Mouse (Mus musculus): ENCODE data around the gene Cyp26c1. TPM values are rescaled to one million over a fixed set of nuclear protein-coding genes. Genes with fewer than 3 reads are reported as not detected.

Cyp26c1 gene
- polyA plus RNA-seq, 1 experiment from 2014 or later, result not detected

DNA sequence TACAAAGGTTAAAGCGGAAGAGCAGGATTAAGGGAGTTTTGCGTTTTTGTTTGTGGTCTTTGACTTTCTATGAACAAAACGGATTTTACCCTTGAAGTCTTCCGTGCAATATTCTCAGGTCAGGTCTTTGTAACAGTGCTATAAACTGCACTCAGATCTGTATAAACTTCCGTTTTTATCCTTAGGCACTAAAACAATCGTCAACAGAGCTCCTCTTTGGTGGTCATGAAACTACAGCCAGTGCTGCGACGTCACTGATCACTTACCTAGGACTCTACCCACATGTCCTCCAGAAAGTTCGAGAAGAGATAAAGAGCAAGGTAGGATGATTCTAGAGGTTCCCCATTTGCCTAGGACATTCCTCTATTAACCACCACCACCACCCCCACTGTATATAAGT, 14.3 kb downstream of the Cyp26c1 start:
- WGBS, result 27% methylated on average over 9 of the region's 9 CpGs

DNA sequence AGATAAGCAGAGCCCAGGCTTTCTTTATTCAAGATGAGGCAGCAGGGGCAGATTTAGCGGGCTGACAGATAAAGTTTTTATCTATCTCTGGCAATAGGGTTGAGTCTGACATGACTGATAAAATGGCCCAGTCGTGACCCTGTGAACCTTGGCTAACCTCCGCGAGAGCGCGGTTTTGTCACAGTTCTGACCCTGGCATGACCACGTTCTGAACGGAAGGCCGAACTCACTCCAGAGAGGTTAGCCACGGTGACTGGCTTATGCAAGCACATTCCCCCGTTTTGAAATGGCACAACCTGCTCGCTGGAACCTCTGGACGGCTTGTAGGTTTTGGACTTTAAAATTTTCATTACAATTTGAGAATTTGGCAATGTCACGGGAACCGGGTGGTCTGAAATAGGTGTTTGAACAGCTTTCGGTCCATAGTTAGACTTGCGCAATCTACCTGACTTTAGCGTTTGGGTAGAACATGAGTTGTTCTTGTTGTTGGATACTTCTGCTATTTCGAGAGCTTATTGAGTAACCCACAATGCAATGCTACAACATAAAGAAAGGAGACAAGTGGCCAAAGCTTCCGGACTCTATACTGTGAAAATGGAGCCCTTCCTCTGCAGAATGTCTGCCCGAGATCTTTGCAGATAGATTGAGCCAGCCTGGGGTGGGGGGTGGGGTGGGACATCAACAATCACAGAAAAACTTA, 17.1 kb downstream of the Cyp26c1 start:
- H3K9me3 ChIP-seq, result no peaks in the 10 kb centered on the region
- H3K4me2 ChIP-seq, result no peak overlapping the region
- H3K36me3 ChIP-seq, result no peaks in the 10 kb centered on the region
- H3K4me3 ChIP-seq, result no peak overlapping the region
- H3K27me3 ChIP-seq (replicated peaks), result peaks cover 84% of the 10 kb centered on the region
- whole genome bisulfite sequencing, result 36% methylated on average over 21 of the region's 21 CpGs
- no peak overlapping the region for H3K9ac ChIP-seq
- ATAC-seq (ENCODE audit: extremely low read depth, insufficient number of reproducible peaks, low FRiP score, low TSS enrichment), result no peak
- no peak overlapping the region for H3K27ac ChIP-seq (replicated peaks)
- peaks cover 21% of the 10 kb centered on the region for H3K4me1 ChIP-seq

More for the DNA sequence above, 14.3 kb downstream of the Cyp26c1 start:
- ATAC-seq (ENCODE audit: extremely low read depth, insufficient number of reproducible peaks, low FRiP score, low TSS enrichment), result no peak
- H3K36me3 ChIP-seq, result no peaks in the 10 kb centered on the region
- no peak overlapping the region for H3K4me2 ChIP-seq
- no peak overlapping the region for H3K27ac ChIP-seq (replicated peaks)
- H3K9ac ChIP-seq, result no peak overlapping the region
- peaks cover 42% of the 10 kb centered on the region for H3K4me1 ChIP-seq
- H3K9me3 ChIP-seq, result no peaks in the 10 kb centered on the region
- peaks cover 97% of the 10 kb centered on the region for H3K27me3 ChIP-seq (replicated peaks)
- no peak overlapping the region for H3K4me3 ChIP-seq

DNA sequence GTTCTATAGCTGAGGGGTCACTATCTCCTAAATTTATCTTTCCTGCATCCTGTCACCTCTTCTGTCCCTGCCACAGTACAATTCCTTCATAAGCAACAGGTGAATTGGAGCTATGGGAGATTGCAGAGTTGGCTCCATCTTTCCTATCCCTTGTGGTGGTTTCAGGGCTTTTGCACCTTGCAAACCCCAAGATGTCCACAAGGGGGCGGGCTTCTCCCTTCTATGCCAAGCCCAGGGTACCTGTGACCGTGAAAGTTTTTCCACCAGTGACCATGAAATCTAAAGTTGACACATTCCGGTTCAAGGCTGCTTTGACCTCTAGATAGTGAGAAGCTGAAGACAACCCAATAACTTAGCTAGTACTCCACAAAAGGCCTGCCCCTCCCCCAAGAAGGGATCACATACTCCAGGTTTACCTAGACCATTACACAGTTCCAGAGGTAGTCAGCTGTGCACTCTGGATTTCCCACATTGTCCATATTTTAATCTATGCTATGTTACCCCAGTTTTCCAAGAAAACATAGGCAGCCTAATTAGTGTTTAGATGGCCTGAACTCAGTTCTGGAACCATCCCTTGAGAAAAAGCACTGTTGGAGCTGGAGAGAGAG, 18.6 kb downstream of the Cyp26c1 start:
- H3K4me3 ChIP-seq, result no peak overlapping the region
- H3K9ac ChIP-seq, result no peak overlapping the region
- peaks cover 69% of the 10 kb centered on the region for H3K27me3 ChIP-seq (replicated peaks)
- no peak overlapping the region for H3K4me2 ChIP-seq
- H3K4me1 ChIP-seq, result peaks cover 7% of the 10 kb centered on the region
- no peaks in the 10 kb centered on the region for H3K9me3 ChIP-seq
- H3K36me3 ChIP-seq, result no peaks in the 10 kb centered on the region
- ATAC-seq (ENCODE audit: extremely low read depth, insufficient number of reproducible peaks, low FRiP score, low TSS enrichment), result no peak
- WGBS, result 4% methylated on average over 3 of the region's 3 CpGs
- no peak overlapping the region for H3K27ac ChIP-seq (replicated peaks)

DNA sequence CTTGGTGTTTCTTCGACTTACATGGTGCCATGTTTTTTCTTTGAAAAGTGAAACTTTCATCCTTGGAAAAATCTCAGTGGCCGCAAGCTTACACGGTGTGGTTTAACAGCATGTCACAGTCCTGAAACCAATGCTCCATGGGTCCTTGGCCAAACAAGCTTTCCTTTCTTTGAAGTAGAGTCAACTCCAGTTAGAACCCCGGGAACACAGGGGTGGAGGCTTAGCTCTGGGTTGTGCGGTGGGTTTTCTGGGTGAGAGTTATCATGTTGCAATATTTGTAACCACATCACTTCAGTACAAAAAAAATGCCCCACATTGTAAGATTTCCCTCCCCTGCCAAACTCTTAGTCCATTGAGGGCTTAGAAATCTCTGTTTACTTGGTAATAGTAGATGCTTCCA, 20.3 kb downstream of the Cyp26c1 start:
- H3K36me3 ChIP-seq, result no peaks in the 10 kb centered on the region
- 83% methylated on average over 5 of the region's 5 CpGs for WGBS
- H3K4me2 ChIP-seq, result no peak overlapping the region
- H3K4me3 ChIP-seq, result no peak overlapping the region
- 0 out of 2 replicates have a peak, but pooled peaks cover 5% of the 10 kb centered on the region for H3K4me1 ChIP-seq
- H3K9me3 ChIP-seq, result no peaks in the 10 kb centered on the region
- H3K27ac ChIP-seq (replicated peaks), result no peak overlapping the region
- no peak for ATAC-seq (ENCODE audit: extremely low read depth, insufficient number of reproducible peaks, low FRiP score, low TSS enrichment)
- no peak overlapping the region for H3K9ac ChIP-seq
- peaks cover 52% of the 10 kb centered on the region for H3K27me3 ChIP-seq (replicated peaks)

DNA sequence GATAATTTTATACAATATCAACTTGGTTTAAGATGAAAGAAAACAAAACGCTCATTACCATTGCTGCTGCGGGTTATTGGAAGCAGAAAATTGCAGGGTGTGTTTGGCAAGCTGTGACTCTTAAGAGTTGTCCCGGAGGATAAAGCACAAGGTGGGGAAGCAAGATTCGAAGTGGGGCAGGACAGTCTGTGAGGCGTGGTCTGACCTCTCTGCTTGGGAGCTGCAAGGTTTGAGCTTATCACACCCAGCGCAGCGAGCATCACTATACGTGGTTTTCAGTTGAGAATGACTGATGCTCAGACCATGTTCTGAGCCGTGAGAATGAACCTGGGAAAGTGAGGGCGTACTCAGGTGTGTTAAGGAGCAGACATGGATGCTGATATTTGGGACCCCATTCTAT, 29.3 kb downstream of the Cyp26c1 start:
- Histone ChIP-seq H3K4me3 (no peak overlapping the region), H3K9me3 (no peaks in the 10 kb centered on the region), H3K4me1 (no peaks in the 10 kb centered on the region), H3K9ac (no peak overlapping the region), H3K27ac (replicated peaks) (no peak overlapping the region), H3K27me3 (replicated peaks) (no peaks in the 10 kb centered on the region), H3K4me2 (no peak overlapping the region), H3K36me3 (no peaks in the 10 kb centered on the region)
- ATAC-seq (ENCODE audit: extremely low read depth, insufficient number of reproducible peaks, low FRiP score, low TSS enrichment), result no peak
- WGBS, result 55% methylated on average over 10 of the region's 10 CpGs

DNA sequence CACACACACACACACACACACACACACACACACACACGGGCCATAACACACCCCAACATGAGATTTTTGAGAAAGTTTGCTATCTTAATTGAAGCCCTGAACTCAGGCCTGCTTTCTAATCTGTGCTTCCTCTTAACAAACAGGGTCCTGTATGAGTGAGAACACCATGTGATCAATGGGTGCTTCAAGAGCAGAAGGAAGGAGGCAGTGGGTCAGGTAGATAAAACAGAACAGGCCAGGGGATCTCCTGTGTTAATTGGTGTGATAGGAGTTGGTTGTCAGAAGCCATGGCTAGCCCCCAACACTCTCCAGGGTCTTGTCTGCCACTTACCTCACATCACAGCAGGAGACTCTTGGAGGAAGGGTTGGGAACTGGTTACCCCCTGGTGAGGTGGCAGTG, 30.6 kb downstream of the Cyp26c1 start:
- Histone ChIP-seq H3K4me2 (no peak overlapping the region), H3K9me3 (no peaks in the 10 kb centered on the region), H3K27ac (replicated peaks) (no peak overlapping the region), H3K36me3 (no peaks in the 10 kb centered on the region), H3K27me3 (replicated peaks) (no peaks in the 10 kb centered on the region), H3K4me3 (no peak overlapping the region), H3K4me1 (no peaks in the 10 kb centered on the region), H3K9ac (no peak overlapping the region)
- WGBS, result 32% methylated on average over 1 of the region's 1 CpGs
- no peak for ATAC-seq (ENCODE audit: extremely low read depth, insufficient number of reproducible peaks, low FRiP score, low TSS enrichment)

DNA sequence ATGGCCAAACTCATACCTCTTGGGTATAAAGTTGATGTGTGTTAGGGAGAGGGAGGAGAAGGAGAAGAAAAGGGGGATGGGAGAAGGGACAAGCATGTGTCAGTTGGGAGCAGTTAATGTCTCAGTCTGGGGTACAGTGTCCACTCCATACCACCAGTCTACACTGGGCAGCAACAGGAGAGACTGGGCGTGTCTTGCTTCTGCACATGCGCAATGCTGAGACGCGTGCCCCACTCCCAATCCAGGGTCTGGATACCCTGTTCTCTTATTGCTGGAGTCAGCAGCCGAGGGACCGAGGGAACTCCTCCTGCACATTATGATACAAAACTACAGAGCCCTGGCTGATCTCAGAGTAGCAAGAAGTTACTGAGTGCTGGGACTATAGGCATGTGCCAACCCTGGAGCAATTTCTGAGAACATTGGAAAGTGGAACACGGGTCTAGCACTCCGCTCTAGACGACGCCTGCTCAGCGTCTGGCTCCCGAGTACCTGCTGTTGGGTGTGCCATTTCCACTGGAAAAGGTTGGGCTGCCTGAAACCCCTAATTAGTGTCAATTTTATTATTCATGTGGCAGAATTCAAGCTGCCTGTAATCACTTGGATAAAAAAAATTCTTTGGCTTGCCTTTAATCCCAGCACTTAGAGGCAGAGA, 31.3 kb downstream of the Cyp26c1 start:
- WGBS, result 74% methylated on average over 12 of the region's 12 CpGs
- Histone ChIP-seq H3K36me3 (no peaks in the 10 kb centered on the region), H3K27me3 (replicated peaks) (no peaks in the 10 kb centered on the region), H3K4me3 (no peak overlapping the region), H3K9ac (no peak overlapping the region), H3K4me2 (no peak overlapping the region), H3K27ac (replicated peaks) (no peak overlapping the region), H3K4me1 (no peaks in the 10 kb centered on the region), H3K9me3 (no peaks in the 10 kb centered on the region)
- ATAC-seq (ENCODE audit: extremely low read depth, insufficient number of reproducible peaks, low FRiP score, low TSS enrichment), result no peak

DNA sequence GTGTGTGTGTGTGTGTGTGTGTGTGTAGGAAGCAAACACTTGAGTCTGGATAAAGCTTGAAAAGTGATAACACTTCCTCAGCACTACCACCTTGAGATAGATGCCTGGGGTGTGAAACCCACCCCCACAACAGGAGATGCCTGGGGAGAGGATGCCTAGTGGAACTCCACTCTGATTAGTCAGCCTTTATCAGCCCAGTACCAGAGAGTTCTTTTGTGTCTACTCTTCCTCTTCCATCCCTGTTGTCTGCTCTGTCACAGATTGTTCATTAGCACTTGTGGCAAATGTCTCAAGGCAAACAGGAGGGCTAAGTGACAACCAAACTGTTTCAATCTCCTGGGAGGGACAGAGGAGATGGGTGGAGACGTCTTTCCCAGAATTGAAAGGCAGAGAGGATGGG, 33.8 kb downstream of the Cyp26c1 start:
- no peak overlapping the region for H3K27ac ChIP-seq (replicated peaks)
- no peak overlapping the region for H3K9ac ChIP-seq
- H3K4me2 ChIP-seq, result no peak overlapping the region
- H3K4me3 ChIP-seq, result no peak overlapping the region
- no peaks in the 10 kb centered on the region for H3K4me1 ChIP-seq
- no peaks in the 10 kb centered on the region for H3K9me3 ChIP-seq
- no peaks in the 10 kb centered on the region for H3K27me3 ChIP-seq (replicated peaks)
- no peak for ATAC-seq (ENCODE audit: extremely low read depth, insufficient number of reproducible peaks, low FRiP score, low TSS enrichment)
- H3K36me3 ChIP-seq, result no peaks in the 10 kb centered on the region
- 12% methylated on average over 1 of the region's 1 CpGs for WGBS

DNA sequence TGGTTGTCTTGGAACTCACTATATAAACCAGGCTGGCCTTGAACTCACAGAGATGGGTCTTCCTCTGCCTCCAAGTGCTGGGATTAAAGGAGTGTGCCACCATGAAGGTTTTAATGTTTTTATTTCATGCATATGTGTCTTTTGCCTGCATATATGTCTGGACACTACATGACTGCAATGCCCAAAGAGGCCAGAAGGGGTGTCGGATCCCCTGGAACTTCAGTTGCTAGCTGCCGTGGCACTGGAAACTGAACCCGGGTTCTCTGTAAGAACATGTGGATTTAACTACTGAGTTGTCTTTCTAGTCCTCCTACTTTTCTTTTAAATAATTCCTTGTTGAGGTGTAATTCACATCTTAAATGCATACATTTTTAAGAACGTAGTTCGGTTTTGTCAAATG, 39.2 kb downstream of the Cyp26c1 start:
- Histone ChIP-seq H3K36me3 (no peaks in the 10 kb centered on the region), H3K9me3 (0 out of 2 replicates have a peak, but pooled peaks cover 3% of the 10 kb centered on the region), H3K4me3 (no peak overlapping the region), H3K4me2 (no peak overlapping the region), H3K9ac (no peak overlapping the region), H3K27ac (replicated peaks) (no peak overlapping the region), H3K27me3 (replicated peaks) (no peaks in the 10 kb centered on the region; the same call in 1 of the 2 replicates), H3K4me1 (no peaks in the 10 kb centered on the region)
- 94% methylated on average over 5 of the region's 5 CpGs for WGBS
- no peak for ATAC-seq (ENCODE audit: extremely low read depth, insufficient number of reproducible peaks, low FRiP score, low TSS enrichment)

DNA sequence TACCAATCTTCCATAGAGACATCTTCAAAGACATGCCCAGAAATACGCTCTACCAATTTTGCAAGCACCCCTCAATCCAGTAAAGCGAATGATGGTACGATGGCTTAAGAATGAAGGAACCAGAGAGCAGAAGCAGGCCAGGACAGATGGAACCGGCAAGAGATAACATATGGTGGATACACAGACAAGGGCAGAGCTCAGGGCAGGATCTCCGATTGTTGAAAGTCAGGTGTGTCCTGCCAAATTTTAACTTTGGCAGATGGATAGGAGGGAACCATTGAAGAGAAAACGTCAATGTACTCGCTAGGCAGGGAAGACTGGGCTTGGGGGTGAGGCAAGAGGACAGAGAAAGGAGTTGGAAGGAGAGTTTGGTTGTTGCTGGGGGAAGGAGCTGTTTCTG, 41.2 kb downstream of the Cyp26c1 start:
- no peak overlapping the region for H3K4me3 ChIP-seq
- ATAC-seq (ENCODE audit: extremely low read depth, insufficient number of reproducible peaks, low FRiP score, low TSS enrichment), result no peak
- H3K27me3 ChIP-seq (replicated peaks), result no peaks in the 10 kb centered on the region; the same call in 1 of the 2 replicates
- H3K4me1 ChIP-seq, result no peaks in the 10 kb centered on the region
- H3K9ac ChIP-seq, result no peak overlapping the region
- H3K4me2 ChIP-seq, result no peak overlapping the region
- 0 out of 2 replicates have a peak, but pooled peaks cover 3% of the 10 kb centered on the region for H3K9me3 ChIP-seq
- WGBS, result 78% methylated on average over 7 of the region's 7 CpGs
- no peak overlapping the region for H3K27ac ChIP-seq (replicated peaks)
- no peaks in the 10 kb centered on the region for H3K36me3 ChIP-seq

DNA sequence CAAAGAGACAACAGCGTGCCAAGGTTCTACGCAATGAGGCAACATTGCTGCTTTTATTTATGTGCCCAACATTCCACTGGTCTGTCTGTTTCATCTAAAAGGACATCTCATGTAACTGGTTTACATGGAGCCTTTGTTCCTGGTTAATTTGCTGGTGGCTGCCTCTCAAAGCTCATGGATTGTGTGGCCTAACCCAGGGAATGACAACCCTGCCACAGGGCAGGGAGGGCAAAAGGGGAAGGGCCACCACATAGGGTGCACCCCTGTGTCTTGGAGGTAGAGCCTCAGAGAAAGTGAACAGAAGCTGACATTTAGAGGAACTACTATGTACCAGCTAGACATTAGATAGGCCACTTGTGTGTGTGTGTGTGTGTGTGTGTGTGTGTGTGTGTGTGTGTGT, 42.0 kb downstream of the Cyp26c1 start:
- Histone ChIP-seq H3K9ac (no peak overlapping the region), H3K36me3 (no peaks in the 10 kb centered on the region), H3K9me3 (0 out of 2 replicates have a peak, but pooled peaks cover 3% of the 10 kb centered on the region), H3K27ac (replicated peaks) (no peak overlapping the region), H3K4me1 (no peaks in the 10 kb centered on the region), H3K27me3 (replicated peaks) (no peaks in the 10 kb centered on the region; the same call in 1 of the 2 replicates), H3K4me2 (no peak overlapping the region), H3K4me3 (no peak overlapping the region)
- ATAC-seq (ENCODE audit: extremely low read depth, insufficient number of reproducible peaks, low FRiP score, low TSS enrichment), result no peak
- 95% methylated on average over 2 of the region's 2 CpGs for WGBS
